Mouse (Mus musculus): ENCODE data around the gene Aebp2.
A peak's percentile ranks its signal among the peaks of the same experiment; 100 is the strongest.

Gene Aebp2

GRCm38 (mm10) chr6:140701259-140701658 is 78.8 kb downstream of the Aebp2 start:
- DNase-seq = no peak

- DNase-seq = no peak
Measured at GRCm38 (mm10) chr6:140705132-140705531, 82.7 kb downstream of the Aebp2 start.

GRCm38 (mm10) chr6:140706056-140706455 is 83.6 kb downstream of the Aebp2 start:
- DNase-seq = no peak

- no peak for DNase-seq
Measured at GRCm38 (mm10) chr6:140708059-140708458, 85.6 kb downstream of the Aebp2 start.

GRCm38 (mm10) chr6:140709415-140710107 is 87.1 kb downstream of the Aebp2 start:
- no peak for DNase-seq

GRCm38 (mm10) chr6:140712754-140713153 is 90.3 kb downstream of the Aebp2 start:
- peak; percentile 61 for DNase-seq

- peak; percentile 60 for DNase-seq
Measured at GRCm38 (mm10) chr6:140714905-140715365, 92.5 kb downstream of the Aebp2 start.

GRCm38 (mm10) chr6:140722058-140722457 is 99.6 kb downstream of the Aebp2 start:
- no peak for DNase-seq
